Comparison of ENCODE assay signal across 22 mouse cellular contexts in genomic region chr19:46412056-46412805, GRCm38 (mm10). TPM values are rescaled to one million over a fixed set of nuclear protein-coding genes. Genes with fewer than 3 reads are reported as not detected.
DNase-seq lines count a peak whose midpoint lies in the region; ATAC-seq lines count a peak whose summit lies in the region.
"Had no signal": no experiment of that assay in that cellular context is flagged by ENCODE, and none has a peak within 500 bp of the region (broad histone marks: within the 10 kb centered on the region; RNA-seq: fewer than 3 reads in every experiment).

No protein-coding gene starts in this region.

- no peak for DNase-seq in heart, adult 18-20 months
- DNase-seq in Muller cell, postnatal 12 days (ENCODE audit: inconsistent ontology term), result peak; percentile 37
- peak; percentile 50 for DNase-seq in adipocyte (ENCODE audit: low spot score)
- DNase-seq in left cerebral cortex, adult 11 months (ENCODE audit: low spot score), result no peak
- DNase-seq: adrenal gland, adult 2 months; cerebellum, adult 11 months; gastrocnemius, postnatal 10 days; kidney, adult 8-10 months; kidney, postnatal 14 days; right cerebral cortex, adult 18-20 months; right cerebral cortex, postnatal 4 days; thymus, postnatal 14 days had no signal

- peak overlapping the region; percentile 56 for H3K27ac ChIP-seq in heart, embryonic 12.5 days (ENCODE audit: poor library complexity, severe bottlenecking)
- H3K27ac ChIP-seq in stomach, embryonic 16.5 days (ENCODE audit: low read length), result no peak overlapping the region
- H3K27ac ChIP-seq: forebrain, embryonic 10.5 days; intestine, embryonic 15.5 days; layer of hippocampus, adult 2 months; midbrain, embryonic 12.5 days; neural tube, embryonic 15.5 days had no signal

- no peak overlapping the region for H3K4me3 ChIP-seq in heart, embryonic 12.5 days
- H3K4me3 ChIP-seq in stomach, embryonic 16.5 days (replicated peaks; ENCODE audit: low read length), result no peak overlapping the region
- H3K4me3 ChIP-seq: forebrain, embryonic 10.5 days; intestine, embryonic 15.5 days; layer of hippocampus, adult 2 months; midbrain, embryonic 12.5 days; neural tube, embryonic 15.5 days had no signal

- no peaks in the 10 kb centered on the region for H3K27me3 ChIP-seq in heart, embryonic 12.5 days (replicated peaks)
- no peaks in the 10 kb centered on the region for H3K27me3 ChIP-seq in stomach, embryonic 16.5 days (ENCODE audit: control insufficient read depth, insufficient read depth, low read length)
- H3K27me3 ChIP-seq: intestine, embryonic 15.5 days; midbrain, embryonic 12.5 days; neural tube, embryonic 15.5 days had no signal

- 0 out of 2 replicates have a peak overlapping the region, but pooled peaks have one; percentile 14 for H3K4me2 ChIP-seq in heart, embryonic 12.5 days
- no peak overlapping the region for H3K4me2 ChIP-seq in stomach, embryonic 16.5 days (ENCODE audit: low read depth, low read length)
- H3K4me2 ChIP-seq: intestine, embryonic 15.5 days; midbrain, embryonic 12.5 days; neural tube, embryonic 15.5 days had no signal

- no peak overlapping the region for H3K9ac ChIP-seq in heart, embryonic 12.5 days
- no peak overlapping the region for H3K9ac ChIP-seq in stomach, embryonic 16.5 days (ENCODE audit: low read length)
- H3K9ac ChIP-seq: intestine, embryonic 15.5 days; midbrain, embryonic 12.5 days; neural tube, embryonic 15.5 days had no signal

- H3K9me3 ChIP-seq in heart, embryonic 12.5 days (replicated peaks), result no peaks in the 10 kb centered on the region
- no peaks in the 10 kb centered on the region for H3K9me3 ChIP-seq in stomach, embryonic 16.5 days (replicated peaks; ENCODE audit: control insufficient read depth, low read length)
- H3K9me3 ChIP-seq: forebrain, embryonic 10.5 days; intestine, embryonic 15.5 days; midbrain, embryonic 12.5 days; neural tube, embryonic 15.5 days had no signal

- ATAC-seq in heart, embryonic 12.5 days (ENCODE audit: insufficient number of reproducible peaks, low FRiP score), result no peak
- 0 out of 2 replicates have a peak, but pooled peaks have one; percentile 17 for ATAC-seq in stomach, embryonic 16.5 days (ENCODE audit: insufficient read depth, low FRiP score)
- no peak for ATAC-seq in CD4-positive, CD25-positive, alpha-beta regulatory T cell, adult 4 months
- ATAC-seq: forebrain, embryonic 16.5 days; hindbrain, embryonic 16.5 days; intestine, embryonic 15.5 days had no signal

- 43% methylated on average over 12 of the region's 12 CpGs for WGBS in heart, embryonic 12.5 days
- WGBS in stomach, embryonic 16.5 days, result 79% methylated on average over 12 of the region's 12 CpGs

- H3K4me1 ChIP-seq in heart, embryonic 12.5 days (replicated peaks), result peaks cover 48% of the 10 kb centered on the region
- H3K4me1 ChIP-seq in stomach, embryonic 16.5 days (ENCODE audit: control insufficient read depth, insufficient read depth, low read length), result no peaks in the 10 kb centered on the region
- H3K4me1 ChIP-seq: neural tube, embryonic 15.5 days had no signal

- H3K36me3 ChIP-seq in heart, embryonic 12.5 days, result 0 out of 2 replicates have a peak, but pooled peaks cover 9% of the 10 kb centered on the region
- H3K36me3 ChIP-seq in stomach, embryonic 16.5 days (ENCODE audit: control insufficient read depth, insufficient read depth, low read length), result no peaks in the 10 kb centered on the region
- H3K36me3 ChIP-seq: intestine, embryonic 15.5 days; neural tube, embryonic 15.5 days had no signal

RNA-seq across cellular contexts. Expression of gene Sufu, which starts 15.5 kb away (rescaled TPM):
- 24.1 and 27.2 TPM in 2 replicates for polyA plus RNA-seq in heart, embryonic 12.5 days (2016; fragmentation: Nextera tagmentation; extraction: Ambion mirVana)
- total RNA-seq in heart, adult 18-20 months (2021), result 10 to 100 TPM; 10.1 to 11.6 TPM
- polyA plus RNA-seq in stomach, embryonic 16.5 days (2015; fragmentation: Nextera tagmentation; extraction: Ambion mirVana), result 26.4 and 27.4 TPM in 2 replicates
- 10 to 100 TPM; 10.2 to 11.6 TPM for polyA plus RNA-seq in CD4-positive, CD25-positive, alpha-beta regulatory T cell, adult 4 months (2017; shearing (Covaris generic))

RNA-seq across cellular contexts. Expression of gene Actr1a, which starts 16.7 kb away (rescaled TPM):
- 118 and 120 TPM in 2 replicates for polyA plus RNA-seq in heart, embryonic 12.5 days (2016; fragmentation: Nextera tagmentation; extraction: Ambion mirVana)
- total RNA-seq in heart, adult 18-20 months (2021), result 10 to 100 TPM; 86.6 to 89.7 TPM
- 135 and 146 TPM in 2 replicates for polyA plus RNA-seq in stomach, embryonic 16.5 days (2015; fragmentation: Nextera tagmentation; extraction: Ambion mirVana)
- polyA plus RNA-seq in CD4-positive, CD25-positive, alpha-beta regulatory T cell, adult 4 months (2017; shearing (Covaris generic)), result 100 to 1,000 TPM in 1 of 2 experiments, 10 to 100 TPM in 1; 92.4 to 111 TPM

Comparison
In these comparisons a context has a peak if more than half of its experiments do, and no peak if none do; other contexts are left out.
1. DNase-seq: peak in Muller cell, postnatal 12 days (single experiment) and adipocyte (single experiment); none in heart, adult 18-20 months (0 of 2) and left cerebral cortex, adult 11 months (single experiment).